Mouse (Mus musculus) midbrain, embryonic 14.5 days (tissue): ENCODE data around the gene Crbn. TPM values are rescaled to one million over a fixed set of nuclear protein-coding genes. Genes with fewer than 3 reads are reported as not detected.
A peak's percentile ranks its signal among the peaks of the same experiment; 100 is the strongest.

Experiments
- ATAC-seq: fragments of 200-750 bp; cut with Nextera tagmentation; 2 replicates; pipeline ENCODE4 v1.8.0; 2017; ENCODE audit warnings: moderate number of reproducible peaks, moderate library complexity; ENCODE audit not compliant: low FRiP score, low TSS enrichment
- DNase-seq: peaks from one replicate; pipeline ENCODE4 v3.0.0-alpha.2; 2015
- H3K27ac ChIP-seq: fragments of 300-500 bp; sonication (generic); replicated peaks from 2 replicates; pipeline ENCODE4 v1.5.1; 2014; ENCODE audit warnings: mild to moderate bottlenecking, low read depth, low read length, moderate library complexity
- H3K27me3 ChIP-seq: fragments of 300-500 bp; sonication (generic); 2 replicates; pipeline ENCODE4 v1.6.1; 2014; ENCODE audit warnings: low read length, control low read depth, mixed read lengths; ENCODE audit not compliant: control insufficient read depth, insufficient read depth
- H3K36me3 ChIP-seq: fragments of 300-500 bp; sonication (generic); 2 replicates; pipeline ENCODE4 v1.6.1; 2014; ENCODE audit warnings: low read length, control low read depth; ENCODE audit not compliant: control insufficient read depth, insufficient read depth
- H3K4me1 ChIP-seq: fragments of 300-500 bp; sonication (generic); 2 replicates; pipeline ENCODE4 v1.6.1; 2014; ENCODE audit warnings: mild to moderate bottlenecking, antibody characterized with exemption, low read length, control low read depth; ENCODE audit not compliant: control insufficient read depth, insufficient read depth
- H3K4me2 ChIP-seq: fragments of 300-500 bp; sonication (generic); 2 replicates; pipeline ENCODE4 v1.6.1; 2014; ENCODE audit warnings: mild to moderate bottlenecking, low read length, moderate library complexity
- H3K4me3 ChIP-seq: fragments of 300-500 bp; sonication (generic); replicated peaks from 2 replicates; pipeline ENCODE4 v1.5.1; 2014; ENCODE audit warnings: low read depth, low read length
- H3K9ac ChIP-seq: fragments of 300-500 bp; sonication (generic); replicated peaks from 2 replicates; pipeline ENCODE4 v1.6.1; 2014; ENCODE audit warnings: mild to moderate bottlenecking, low read length, moderate library complexity
- H3K9me3 ChIP-seq: fragments of 300-500 bp; sonication (generic); 2 replicates; pipeline ENCODE4 v1.6.1; 2016; ENCODE audit warnings: low read length, control low read depth, mixed read lengths; ENCODE audit not compliant: control insufficient read depth
- WGBS: fragments of 180-500 bp; shearing (Covaris S2); extraction: QIAGEN DNeasy Blood & Tissue Kit; methylation state at CpG from one replicate; pipeline ENCODE4 v1.1.7; 2014; 5-methylcytosine and 5-hydroxymethylcytosine counted together
- polyA plus RNA-seq: library from polyadenylated mRNA; unstranded; fragments of >200 nt; fragmentation: Nextera tagmentation; extraction: Ambion mirVana; gene quantifications from 2 replicates; pipeline ENCODE4 v1.2.1, GENCODE M21; 2014

The Crbn gene
- polyA plus RNA-seq, 1 experiment from 2014 or later = 72.8 TPM

GRCm38 (mm10) chr6:106809161-106809560 lies 9.3 kb upstream of the Crbn start:
- WGBS = 69% methylated on average over 2 of the region's 2 CpGs
- no peak overlapping the region for H3K9ac ChIP-seq
- no peaks in the 10 kb centered on the region for H3K9me3 ChIP-seq
- DNase-seq (no peak), ATAC-seq (no peak)
- H3K4me1 ChIP-seq = no peaks in the 10 kb centered on the region
- H3K36me3 ChIP-seq = no peaks in the 10 kb centered on the region
- no peak overlapping the region for H3K4me3 ChIP-seq
- H3K27me3 ChIP-seq = no peaks in the 10 kb centered on the region
- H3K27ac ChIP-seq = no peak overlapping the region
- no peak overlapping the region for H3K4me2 ChIP-seq

GRCm38 (mm10) chr6:106804904-106805303 lies 5.0 kb upstream of the Crbn start:
- 0 out of 2 replicates have a peak, but pooled peaks have one; percentile 47 for ATAC-seq
- H3K9me3 ChIP-seq = no peaks in the 10 kb centered on the region
- H3K27me3 ChIP-seq = no peaks in the 10 kb centered on the region
- no peak overlapping the region for H3K4me2 ChIP-seq
- WGBS = 29% methylated on average over 2 of the region's 2 CpGs
- H3K4me3 ChIP-seq = no peak overlapping the region
- H3K27ac ChIP-seq = no peak overlapping the region
- no peaks in the 10 kb centered on the region for H3K4me1 ChIP-seq
- DNase-seq = peak; percentile 79
- no peak overlapping the region for H3K9ac ChIP-seq
- no peaks in the 10 kb centered on the region for H3K36me3 ChIP-seq

GRCm38 (mm10) chr6:106800227-106800557 lies 315 bp upstream of the Crbn start:
- no peak for DNase-seq
- WGBS = 56% methylated on average over 5 of the region's 5 CpGs
- H3K4me1 ChIP-seq = peaks cover 4% of the 10 kb centered on the region
- no peak overlapping the region for H3K27ac ChIP-seq
- no peaks in the 10 kb centered on the region for H3K9me3 ChIP-seq
- H3K36me3 ChIP-seq = 0 out of 2 replicates have a peak, but pooled peaks cover 5% of the 10 kb centered on the region
- no peak for ATAC-seq
- no peaks in the 10 kb centered on the region for H3K27me3 ChIP-seq
- no peak overlapping the region for H3K9ac ChIP-seq
- H3K4me2 ChIP-seq = peak overlapping the region; percentile 30
- peak overlapping the region; percentile 64; the same call in 1 of the 2 replicates for H3K4me3 ChIP-seq

- no peak overlapping the region for H3K27ac ChIP-seq
- H3K4me1 ChIP-seq = peaks cover 3% of the 10 kb centered on the region
- no peak for DNase-seq
- H3K4me3 ChIP-seq = no peak overlapping the region
- no peaks in the 10 kb centered on the region for H3K27me3 ChIP-seq
- no peak for ATAC-seq
- no peaks in the 10 kb centered on the region for H3K9me3 ChIP-seq
- 94% methylated on average over 13 of the region's 13 CpGs for WGBS
- peaks cover 49% of the 10 kb centered on the region for H3K36me3 ChIP-seq
- no peak overlapping the region for H3K9ac ChIP-seq
- H3K4me2 ChIP-seq = no peak overlapping the region
Measured at GRCm38 (mm10) chr6:106794094-106794814, 5.6 kb downstream of the Crbn start.

- Histone ChIP-seq H3K9ac (no peak overlapping the region), H3K27ac (no peak overlapping the region), H3K4me1 (no peaks in the 10 kb centered on the region; the same call in 1 of the 2 replicates), H3K9me3 (no peaks in the 10 kb centered on the region), H3K27me3 (no peaks in the 10 kb centered on the region), H3K4me3 (no peak overlapping the region), H3K36me3 (peaks cover 55% of the 10 kb centered on the region), H3K4me2 (no peak overlapping the region)
- no peak for ATAC-seq
- WGBS = 97% methylated on average over 10 of the region's 10 CpGs
- no peak for DNase-seq
Measured at GRCm38 (mm10) chr6:106793621-106794020, 6.3 kb downstream of the Crbn start.

GRCm38 (mm10) chr6:106793088-106793487 lies 6.8 kb downstream of the Crbn start:
- Histone ChIP-seq H3K4me1 (no peaks in the 10 kb centered on the region), H3K27me3 (no peaks in the 10 kb centered on the region), H3K9ac (no peak overlapping the region), H3K9me3 (no peaks in the 10 kb centered on the region), H3K4me3 (no peak overlapping the region), H3K27ac (no peak overlapping the region), H3K36me3 (peaks cover 60% of the 10 kb centered on the region), H3K4me2 (no peak overlapping the region)
- DNase-seq (no peak), ATAC-seq (no peak)
- WGBS = 95% methylated on average over 7 of the region's 7 CpGs

- Histone ChIP-seq H3K27me3 (no peaks in the 10 kb centered on the region), H3K9me3 (no peaks in the 10 kb centered on the region), H3K4me2 (no peak overlapping the region), H3K27ac (no peak overlapping the region), H3K4me1 (no peaks in the 10 kb centered on the region), H3K4me3 (no peak overlapping the region), H3K9ac (no peak overlapping the region), H3K36me3 (peaks cover 66% of the 10 kb centered on the region)
- 94% methylated on average over 5 of the region's 5 CpGs for WGBS
- DNase-seq = no peak
- ATAC-seq = no peak
Measured at GRCm38 (mm10) chr6:106792486-106792885, 7.4 kb downstream of the Crbn start.

GRCm38 (mm10) chr6:106791429-106791828 lies 8.4 kb downstream of the Crbn start:
- no peaks in the 10 kb centered on the region for H3K27me3 ChIP-seq
- H3K4me1 ChIP-seq = no peaks in the 10 kb centered on the region
- no peak overlapping the region for H3K27ac ChIP-seq
- no peak overlapping the region for H3K9ac ChIP-seq
- H3K36me3 ChIP-seq = peaks cover 76% of the 10 kb centered on the region
- DNase-seq (no peak), ATAC-seq (no peak)
- 96% methylated on average over 8 of the region's 8 CpGs for WGBS
- no peaks in the 10 kb centered on the region for H3K9me3 ChIP-seq
- no peak overlapping the region for H3K4me3 ChIP-seq
- H3K4me2 ChIP-seq = no peak overlapping the region

- no peak for ATAC-seq
Measured at GRCm38 (mm10) chr6:106787138-106787537, 12.7 kb downstream of the Crbn start.

More at GRCm38 (mm10) chr6:106787138-106787537, 12.7 kb downstream of the Crbn start:
- H3K36me3 ChIP-seq = peaks cover 67% of the 10 kb centered on the region
- H3K9ac ChIP-seq = no peak overlapping the region
- H3K9me3 ChIP-seq = no peaks in the 10 kb centered on the region
- WGBS = 94% methylated on average over 3 of the region's 3 CpGs
- no peaks in the 10 kb centered on the region for H3K4me1 ChIP-seq
- H3K4me2 ChIP-seq = no peak overlapping the region
- no peak overlapping the region for H3K4me3 ChIP-seq
- no peak for DNase-seq
- H3K27ac ChIP-seq = no peak overlapping the region
- H3K27me3 ChIP-seq = no peaks in the 10 kb centered on the region
